15 mouse cellular contexts compared by ENCODE assay signal in genomic region chr15:95467195-95467594, GRCm38 (mm10).
A peak's percentile ranks its signal among the peaks of the same experiment; 100 is the strongest.
DNase-seq lines count a peak whose midpoint lies in the region; ATAC-seq lines count a peak whose summit lies in the region.
"Had no signal": no experiment of that assay in that cellular context is flagged by ENCODE, and none has a peak within 500 bp of the region (broad histone marks: within the 10 kb centered on the region; RNA-seq: fewer than 3 reads in every experiment).

No protein-coding gene starts in this region.

- no peaks in the 10 kb centered on the region for H3K9me3 ChIP-seq in kidney, embryonic 16.5 days (ENCODE audit: low read length)
- H3K9me3 ChIP-seq in neural tube, embryonic 13.5 days, result no peaks in the 10 kb centered on the region
- H3K9me3 ChIP-seq in heart, embryonic 10.5 days, result no peaks in the 10 kb centered on the region
- H3K9me3 ChIP-seq: embryonic facial prominence, embryonic 13.5 days; heart, embryonic 12.5 days; limb, embryonic 12.5 days had no signal

- H3K4me2 ChIP-seq in kidney, embryonic 16.5 days (replicated peaks; ENCODE audit: low read depth, low read length), result 0 out of 2 replicates have a peak overlapping the region, but pooled peaks have one; percentile 4
- H3K4me2 ChIP-seq in neural tube, embryonic 13.5 days, result no peak overlapping the region
- H3K4me2 ChIP-seq: embryonic facial prominence, embryonic 13.5 days; heart, embryonic 12.5 days; limb, embryonic 12.5 days had no signal

- H3K27me3 ChIP-seq in kidney, embryonic 16.5 days (ENCODE audit: insufficient read depth, low read length), result no peaks in the 10 kb centered on the region
- H3K27me3 ChIP-seq in neural tube, embryonic 13.5 days, result no peaks in the 10 kb centered on the region
- H3K27me3 ChIP-seq in heart, embryonic 10.5 days (ENCODE audit: insufficient read depth, poor library complexity, severe bottlenecking), result no peaks in the 10 kb centered on the region
- H3K27me3 ChIP-seq: embryonic facial prominence, embryonic 13.5 days; heart, embryonic 12.5 days; limb, embryonic 12.5 days had no signal

- intact Hi-C loops in heart, postnatal 36 days (cut with DNase I), result no loop called here

- no peak for DNase-seq in kidney, postnatal 4 days
- DNase-seq in neural tube, embryonic 10.5 days (ENCODE audit: extremely low spot score, low spot score), result no peak
- DNase-seq in forelimb bud, embryonic 11.5 days (ENCODE audit: low read depth, low spot score), result peak; percentile 21
- no peak for DNase-seq in heart, postnatal 36 days
- DNase-seq in heart, embryonic 10.5 days (ENCODE audit: low spot score), result no peak
- DNase-seq: adrenal gland, postnatal 36 days; cerebellum, adult 2 months; gastrocnemius, postnatal 10 days; lung, postnatal 10 days; right cerebral cortex, postnatal 14 days had no signal

- H3K4me3 ChIP-seq in kidney, embryonic 16.5 days (ENCODE audit: low read length), result no peak overlapping the region
- no peak overlapping the region for H3K4me3 ChIP-seq in neural tube, embryonic 13.5 days
- H3K4me3 ChIP-seq in heart, embryonic 10.5 days, result no peak overlapping the region
- H3K4me3 ChIP-seq: embryonic facial prominence, embryonic 13.5 days; heart, embryonic 12.5 days; limb, embryonic 12.5 days had no signal

- WGBS in kidney, embryonic 16.5 days, result 38% methylated on average over 6 of the region's 6 CpGs
- 70% methylated on average over 6 of the region's 6 CpGs for WGBS in neural tube, embryonic 13.5 days
- WGBS in heart, embryonic 10.5 days, result 58% methylated on average over 6 of the region's 6 CpGs

- no peak overlapping the region for H3K27ac ChIP-seq in kidney, embryonic 16.5 days (ENCODE audit: low read length)
- H3K27ac ChIP-seq in neural tube, embryonic 13.5 days (replicated peaks), result peak overlapping the region; percentile 61
- no peak overlapping the region for H3K27ac ChIP-seq in heart, embryonic 10.5 days
- H3K27ac ChIP-seq: embryonic facial prominence, embryonic 13.5 days; limb, embryonic 12.5 days had no signal

- no peaks in the 10 kb centered on the region for H3K4me1 ChIP-seq in kidney, embryonic 16.5 days (ENCODE audit: insufficient read depth, low read length)
- peaks cover 16% of the 10 kb centered on the region for H3K4me1 ChIP-seq in neural tube, embryonic 13.5 days (replicated peaks)
- H3K4me1 ChIP-seq in heart, embryonic 10.5 days, result no peaks in the 10 kb centered on the region
- H3K4me1 ChIP-seq: heart, embryonic 12.5 days had no signal

- H3K36me3 ChIP-seq in kidney, embryonic 16.5 days (ENCODE audit: insufficient read depth, low read length), result no peaks in the 10 kb centered on the region
- peaks cover 8% of the 10 kb centered on the region; the same call in 1 of the 2 replicates for H3K36me3 ChIP-seq in neural tube, embryonic 13.5 days
- H3K36me3 ChIP-seq in heart, embryonic 10.5 days, result no peaks in the 10 kb centered on the region
- H3K36me3 ChIP-seq: embryonic facial prominence, embryonic 13.5 days; heart, embryonic 12.5 days; limb, embryonic 12.5 days had no signal

- no peak overlapping the region for H3K9ac ChIP-seq in kidney, embryonic 16.5 days (replicated peaks; ENCODE audit: low read length)
- H3K9ac ChIP-seq in neural tube, embryonic 13.5 days, result no peak overlapping the region
- H3K9ac ChIP-seq: embryonic facial prominence, embryonic 13.5 days; heart, embryonic 12.5 days; limb, embryonic 12.5 days had no signal

- ATAC-seq in kidney, embryonic 16.5 days (ENCODE audit: low FRiP score, low TSS enrichment), result no peak
- no peak for ATAC-seq in neural tube, embryonic 13.5 days (ENCODE audit: low read depth)
